Mouse (Mus musculus) liver, embryonic 11.5 days (tissue): Measurements from ENCODE around the gene Scn4a. TPM values are rescaled to one million over a fixed set of nuclear protein-coding genes. Genes with fewer than 3 reads are reported as not detected.

Experiments
- ATAC-seq: fragments of 200-750 bp; cut with Nextera tagmentation; replicated peaks from 2 replicates; pipeline ENCODE4 v1.8.0; 2017; ENCODE audit warnings: moderate number of reproducible peaks, mild to moderate bottlenecking, moderate TSS enrichment, moderate library complexity; ENCODE audit not compliant: low FRiP score
- DNase-seq: peaks from one replicate; pipeline ENCODE4 v3.0.0-alpha.2; 2017; ENCODE audit warnings: low spot score
- H3K27ac ChIP-seq: fragments of 300-500 bp; sonication (generic); 2 replicates; pipeline ENCODE4 v1.5.1; 2014; ENCODE audit warnings: mild to moderate bottlenecking, low read depth, low read length, control low read depth
- H3K27me3 ChIP-seq: fragments of 300-500 bp; sonication (generic); replicated peaks from 2 replicates; pipeline ENCODE4 v1.6.1; 2014; ENCODE audit warnings: low read length, mixed read lengths; ENCODE audit not compliant: control insufficient read depth, insufficient read depth
- H3K36me3 ChIP-seq: fragments of 300-500 bp; sonication (generic); 2 replicates; pipeline ENCODE4 v1.6.1; 2014; ENCODE audit warnings: mild to moderate bottlenecking, low read length, moderate library complexity, mixed read lengths; ENCODE audit not compliant: control insufficient read depth, insufficient read depth
- H3K4me1 ChIP-seq: fragments of 300-500 bp; sonication (generic); replicated peaks from 2 replicates; pipeline ENCODE4 v1.6.1; 2014; ENCODE audit warnings: low read length, mixed read lengths; ENCODE audit not compliant: control insufficient read depth, insufficient read depth
- H3K4me2 ChIP-seq: fragments of 300-500 bp; sonication (generic); 2 replicates; pipeline ENCODE4 v1.6.1; 2014; ENCODE audit warnings: mild to moderate bottlenecking, control low read depth, moderate library complexity
- H3K4me3 ChIP-seq: fragments of 300-500 bp; sonication (generic); 2 replicates; pipeline ENCODE4 v1.5.1; 2014; ENCODE audit warnings: low read depth, low read length, control low read depth
- H3K9ac ChIP-seq: fragments of 300-500 bp; sonication (generic); 2 replicates; pipeline ENCODE4 v1.6.1; 2014; ENCODE audit warnings: low read depth, low read length, control low read depth
- H3K9me3 ChIP-seq: fragments of 300-500 bp; sonication (generic); 2 replicates; pipeline ENCODE4 v1.6.1; 2016; ENCODE audit warnings: low read length, inconsistent platforms, mixed read lengths; ENCODE audit not compliant: control insufficient read depth
- WGBS: fragments of 180-500 bp; shearing (Covaris S2); extraction: QIAGEN DNeasy Blood & Tissue Kit; methylation state at CpG from one replicate; pipeline ENCODE4 v1.1.7; 2014; 5-methylcytosine and 5-hydroxymethylcytosine counted together
- polyA plus RNA-seq: library from polyadenylated mRNA; unstranded; fragments of >200 nt; fragmentation: Nextera tagmentation; extraction: Ambion mirVana; gene quantifications from 2 replicates; pipeline ENCODE4 v1.2.1, GENCODE M21; 2014

Gene Scn4a
- polyA plus RNA-seq, 1 experiment from 2014 or later, result not detected

- WGBS, result 13% methylated on average over 2 of the region's 2 CpGs
- DNase-seq (peak; percentile 65), ATAC-seq (0 out of 2 replicates have a peak, but pooled peaks have one; percentile 61)
These were observed 50.5 kb downstream of the Scn4a start for GRCm38 (mm10) chr11:106302634-106303033.

GRCm38 (mm10) chr11:106301765-106302164 is 51.3 kb downstream of the Scn4a start, which contains the start of gene Gh:
Gene Gh, minus strand, starts transcription at chr11:106301865.
- no peaks in the 10 kb centered on the region for H3K4me1 ChIP-seq
- no peak within 1 kb of the TSS for H3K27ac ChIP-seq
- no peak within 1 kb of the TSS for H3K4me3 ChIP-seq
- H3K27me3 ChIP-seq, result no peaks in the 10 kb centered on the region
- no peak for DNase-seq
- H3K36me3 ChIP-seq, result no peaks in the 10 kb centered on the region
- ATAC-seq, result no peak
- 73% methylated on average over 9 of the region's 9 CpGs for WGBS
- H3K9me3 ChIP-seq, result no peaks in the 10 kb centered on the region
- H3K4me2 ChIP-seq, result no peak within 1 kb of the TSS
- no peak within 1 kb of the TSS for H3K9ac ChIP-seq

More at GRCm38 (mm10) chr11:106302634-106303033, 50.5 kb downstream of the Scn4a start:
- Histone ChIP-seq H3K9me3 (no peaks in the 10 kb centered on the region), H3K27ac (no peak overlapping the region), H3K36me3 (no peaks in the 10 kb centered on the region), H3K4me1 (no peaks in the 10 kb centered on the region), H3K4me2 (no peak overlapping the region), H3K27me3 (no peaks in the 10 kb centered on the region), H3K9ac (no peak overlapping the region), H3K4me3 (no peak overlapping the region)

GRCm38 (mm10) chr11:106291861-106292260 is 61.2 kb downstream of the Scn4a start:
- H3K4me2 ChIP-seq, result no peak overlapping the region
- no peak overlapping the region for H3K27ac ChIP-seq
- WGBS, result 82% methylated on average over 2 of the region's 2 CpGs
- ATAC-seq (no peak), DNase-seq (no peak)
- no peaks in the 10 kb centered on the region for H3K27me3 ChIP-seq
- no peaks in the 10 kb centered on the region for H3K36me3 ChIP-seq
- H3K9ac ChIP-seq, result no peak overlapping the region
- no peak overlapping the region for H3K4me3 ChIP-seq
- no peaks in the 10 kb centered on the region for H3K4me1 ChIP-seq
- no peaks in the 10 kb centered on the region for H3K9me3 ChIP-seq

GRCm38 (mm10) chr11:106290376-106290775 is 62.7 kb downstream of the Scn4a start:
- Histone ChIP-seq H3K4me3 (no peak overlapping the region), H3K9me3 (no peaks in the 10 kb centered on the region), H3K36me3 (no peaks in the 10 kb centered on the region), H3K27ac (no peak overlapping the region), H3K27me3 (no peaks in the 10 kb centered on the region), H3K9ac (no peak overlapping the region), H3K4me2 (no peak overlapping the region), H3K4me1 (no peaks in the 10 kb centered on the region)
- WGBS, result 86% methylated on average over 5 of the region's 5 CpGs
- ATAC-seq (no peak), DNase-seq (no peak)

GRCm38 (mm10) chr11:106289369-106289768 is 63.7 kb downstream of the Scn4a start:
- no peak overlapping the region for H3K9ac ChIP-seq
- ATAC-seq, result no peak
- H3K9me3 ChIP-seq, result no peaks in the 10 kb centered on the region
- no peaks in the 10 kb centered on the region for H3K4me1 ChIP-seq
- no peak for DNase-seq
- no peaks in the 10 kb centered on the region for H3K36me3 ChIP-seq
- no peak overlapping the region for H3K27ac ChIP-seq
- WGBS, result 67% methylated on average over 8 of the region's 8 CpGs
- H3K4me2 ChIP-seq, result no peak overlapping the region
- H3K27me3 ChIP-seq, result no peaks in the 10 kb centered on the region
- no peak overlapping the region for H3K4me3 ChIP-seq

GRCm38 (mm10) chr11:106286987-106287386 is 66.1 kb downstream of the Scn4a start:
- Histone ChIP-seq H3K36me3 (no peaks in the 10 kb centered on the region), H3K27ac (no peak overlapping the region), H3K9me3 (no peaks in the 10 kb centered on the region), H3K4me3 (no peak overlapping the region), H3K27me3 (no peaks in the 10 kb centered on the region), H3K4me2 (no peak overlapping the region), H3K4me1 (no peaks in the 10 kb centered on the region), H3K9ac (no peak overlapping the region)
- WGBS, result 67% methylated on average over 11 of the region's 11 CpGs
- ATAC-seq (no peak), DNase-seq (no peak)

- H3K27me3 ChIP-seq, result no peaks in the 10 kb centered on the region
- 81% methylated on average over 7 of the region's 7 CpGs for WGBS
- no peaks in the 10 kb centered on the region for H3K9me3 ChIP-seq
- H3K36me3 ChIP-seq, result no peaks in the 10 kb centered on the region
- no peak for ATAC-seq
- no peak for DNase-seq
- no peak overlapping the region for H3K4me2 ChIP-seq
- H3K4me1 ChIP-seq, result no peaks in the 10 kb centered on the region
- H3K9ac ChIP-seq, result no peak overlapping the region
- H3K27ac ChIP-seq, result no peak overlapping the region
- no peak overlapping the region for H3K4me3 ChIP-seq
These were observed 66.9 kb downstream of the Scn4a start for GRCm38 (mm10) chr11:106286206-106286605.

GRCm38 (mm10) chr11:106284126-106284525 is 69.0 kb downstream of the Scn4a start:
- H3K4me2 ChIP-seq, result no peak overlapping the region
- no peaks in the 10 kb centered on the region for H3K36me3 ChIP-seq
- H3K27ac ChIP-seq, result no peak overlapping the region
- DNase-seq (no peak), ATAC-seq (no peak)
- no peaks in the 10 kb centered on the region for H3K9me3 ChIP-seq
- WGBS, result 72% methylated on average over 8 of the region's 8 CpGs
- no peak overlapping the region for H3K9ac ChIP-seq
- no peaks in the 10 kb centered on the region for H3K4me1 ChIP-seq
- no peaks in the 10 kb centered on the region for H3K27me3 ChIP-seq
- H3K4me3 ChIP-seq, result no peak overlapping the region

GRCm38 (mm10) chr11:106283371-106283770 is 69.7 kb downstream of the Scn4a start:
- Histone ChIP-seq H3K4me3 (no peak overlapping the region), H3K9ac (no peak overlapping the region), H3K9me3 (no peaks in the 10 kb centered on the region), H3K4me2 (no peak overlapping the region), H3K27ac (no peak overlapping the region), H3K36me3 (no peaks in the 10 kb centered on the region), H3K4me1 (no peaks in the 10 kb centered on the region), H3K27me3 (no peaks in the 10 kb centered on the region)
- no peak for ATAC-seq
- DNase-seq, result no peak
- 74% methylated on average over 4 of the region's 4 CpGs for WGBS
